Mouse (Mus musculus): ENCODE data around the gene Fbrsl1. TPM values are rescaled to one million over a fixed set of nuclear protein-coding genes. Genes with fewer than 3 reads are reported as not detected.

Gene Fbrsl1
- total and polyA plus RNA-seq, 2 experiments from 2014 or later: 18.8 to 41.1 TPM

- TF ChIP-seq CTCF (IDR thresholded peaks at IDR 0.05; ENCODE audit: low read depth): no peak
- DNase-seq (ENCODE audit: low spot score) (peak; percentile 35), ATAC-seq (peak; percentile 39; the same call in 1 of the 2 replicates)
- H3K4me1 ChIP-seq (ENCODE audit: insufficient read depth, low read length): no peaks in the 10 kb centered on the region
- no peak overlapping the region for H3K9ac ChIP-seq (replicated peaks; ENCODE audit: low read length)
- no peak overlapping the region for H3K4me3 ChIP-seq (ENCODE audit: low read length)
- H3K36me3 ChIP-seq (ENCODE audit: insufficient read depth, low read length): peaks cover 33% of the 10 kb centered on the region
- 44% methylated on average over 20 of the region's 20 CpGs for WGBS
- H3K4me2 ChIP-seq (ENCODE audit: low read depth, low read length): no peak overlapping the region
- H3K27ac ChIP-seq: no peak overlapping the region
- no peaks in the 10 kb centered on the region for H3K27me3 ChIP-seq (ENCODE audit: insufficient read depth, low read length)
- H3K9me3 ChIP-seq (ENCODE audit: low read length): no peaks in the 10 kb centered on the region
Observed at GRCm38 (mm10) chr5:110378181-110378583, 70.1 kb downstream of the Fbrsl1 start.

- no peak overlapping the region for H3K4me3 ChIP-seq (ENCODE audit: low read length)
- H3K27ac ChIP-seq: no peak overlapping the region
- TF ChIP-seq CTCF (IDR thresholded peaks at IDR 0.05; ENCODE audit: low read depth): peak; percentile 86
- no peaks in the 10 kb centered on the region for H3K4me1 ChIP-seq (ENCODE audit: insufficient read depth, low read length)
- H3K36me3 ChIP-seq (ENCODE audit: insufficient read depth, low read length): peaks cover 33% of the 10 kb centered on the region
- DNase-seq (ENCODE audit: low spot score): peak; percentile 78
- WGBS: 57% methylated on average over 8 of the region's 8 CpGs
- no peak overlapping the region for H3K9ac ChIP-seq (replicated peaks; ENCODE audit: low read length)
- no peaks in the 10 kb centered on the region for H3K27me3 ChIP-seq (ENCODE audit: insufficient read depth, low read length)
- peak; percentile 60 for ATAC-seq
- H3K9me3 ChIP-seq (ENCODE audit: low read length): no peaks in the 10 kb centered on the region
- H3K4me2 ChIP-seq (ENCODE audit: low read depth, low read length): no peak overlapping the region
Observed at GRCm38 (mm10) chr5:110376802-110377433, 71.4 kb downstream of the Fbrsl1 start.

GRCm38 (mm10) chr5:110363822-110364545 is 84.3 kb downstream of the Fbrsl1 start:
- TF ChIP-seq CTCF (IDR thresholded peaks at IDR 0.05; ENCODE audit: low read depth): peak; percentile 20; the same call in 1 of the 2 replicates
- peak overlapping the region; percentile 48; the same call in 1 of the 2 replicates for H3K27ac ChIP-seq
- no peaks in the 10 kb centered on the region for H3K9me3 ChIP-seq (ENCODE audit: low read length)
- no peaks in the 10 kb centered on the region; the same call in 1 of the 2 replicates for H3K4me1 ChIP-seq (ENCODE audit: insufficient read depth, low read length)
- ATAC-seq: no peak
- no peaks in the 10 kb centered on the region for H3K27me3 ChIP-seq (ENCODE audit: insufficient read depth, low read length)
- peaks cover 9% of the 10 kb centered on the region; the same call in 1 of the 2 replicates for H3K36me3 ChIP-seq (ENCODE audit: insufficient read depth, low read length)
- peak overlapping the region; percentile 67 for H3K4me2 ChIP-seq (ENCODE audit: low read depth, low read length)
- 49% methylated on average over 11 of the region's 11 CpGs for WGBS
- H3K4me3 ChIP-seq (ENCODE audit: low read length): peak overlapping the region; percentile 45
- H3K9ac ChIP-seq (replicated peaks; ENCODE audit: low read length): peak overlapping the region; percentile 57
- DNase-seq (ENCODE audit: low spot score): peak; percentile 48

GRCm38 (mm10) chr5:110363179-110363821 is 85.0 kb downstream of the Fbrsl1 start:
- H3K9me3 ChIP-seq (ENCODE audit: low read length): no peaks in the 10 kb centered on the region
- no peaks in the 10 kb centered on the region; the same call in 1 of the 2 replicates for H3K4me1 ChIP-seq (ENCODE audit: insufficient read depth, low read length)
- no peak; the same call in 1 of the 2 replicates for TF ChIP-seq CTCF (IDR thresholded peaks at IDR 0.05; ENCODE audit: low read depth)
- WGBS: 4% methylated on average over 63 of the region's 72 CpGs
- peak overlapping the region; percentile 45 for H3K4me3 ChIP-seq (ENCODE audit: low read length)
- peak overlapping the region; percentile 48; the same call in 1 of the 2 replicates for H3K27ac ChIP-seq
- peaks cover 9% of the 10 kb centered on the region; the same call in 1 of the 2 replicates for H3K36me3 ChIP-seq (ENCODE audit: insufficient read depth, low read length)
- peak; percentile 85 for DNase-seq (ENCODE audit: low spot score)
- peak; percentile 87 for ATAC-seq
- H3K4me2 ChIP-seq (ENCODE audit: low read depth, low read length): peak overlapping the region; percentile 67
- peak overlapping the region; percentile 57 for H3K9ac ChIP-seq (replicated peaks; ENCODE audit: low read length)
- no peaks in the 10 kb centered on the region for H3K27me3 ChIP-seq (ENCODE audit: insufficient read depth, low read length)

GRCm38 (mm10) chr5:110362813-110363178 is 85.5 kb downstream of the Fbrsl1 start:
- ATAC-seq (no peak; the same call in 1 of the 2 replicates), DNase-seq (ENCODE audit: low spot score) (no peak)
- Histone ChIP-seq H3K9ac (replicated peaks; ENCODE audit: low read length) (peak overlapping the region; percentile 57), H3K36me3 (ENCODE audit: insufficient read depth, low read length) (peaks cover 9% of the 10 kb centered on the region; the same call in 1 of the 2 replicates), H3K27me3 (ENCODE audit: insufficient read depth, low read length) (no peaks in the 10 kb centered on the region), H3K27ac (no peak overlapping the region), H3K4me1 (ENCODE audit: insufficient read depth, low read length) (no peaks in the 10 kb centered on the region; the same call in 1 of the 2 replicates), H3K4me2 (ENCODE audit: low read depth, low read length) (peak overlapping the region; percentile 67), H3K4me3 (ENCODE audit: low read length) (peak overlapping the region; percentile 45), H3K9me3 (ENCODE audit: low read length) (no peaks in the 10 kb centered on the region)
- 5% methylated on average over 23 of the region's 28 CpGs for WGBS
- no peak for TF ChIP-seq CTCF (IDR thresholded peaks at IDR 0.05; ENCODE audit: low read depth)

- Histone ChIP-seq H3K36me3 (ENCODE audit: insufficient read depth, low read length) (0 out of 2 replicates have a peak, but pooled peaks cover 4% of the 10 kb centered on the region), H3K4me2 (ENCODE audit: low read depth, low read length) (no peak overlapping the region), H3K27me3 (ENCODE audit: insufficient read depth, low read length) (no peaks in the 10 kb centered on the region), H3K27ac (no peak overlapping the region), H3K4me1 (ENCODE audit: insufficient read depth, low read length) (no peaks in the 10 kb centered on the region; the same call in 1 of the 2 replicates), H3K4me3 (ENCODE audit: low read length) (no peak overlapping the region), H3K9me3 (ENCODE audit: low read length) (no peaks in the 10 kb centered on the region), H3K9ac (replicated peaks; ENCODE audit: low read length) (no peak overlapping the region)
- 85% methylated on average over 6 of the region's 6 CpGs for WGBS
- TF ChIP-seq CTCF (IDR thresholded peaks at IDR 0.05; ENCODE audit: low read depth): no peak
- DNase-seq (ENCODE audit: low spot score): no peak
- ATAC-seq: no peak
Observed at GRCm38 (mm10) chr5:110361465-110361864, 86.8 kb downstream of the Fbrsl1 start.
